Mouse (Mus musculus) testis, adult 2 months (tissue): ENCODE measurements around the gene Rorc. TPM values are rescaled to one million over a fixed set of nuclear protein-coding genes. Genes with fewer than 3 reads are reported as not detected.

Source experiments
- H3K27ac ChIP-seq: fragments of 200-500 bp; 2 replicates; pipeline ENCODE4 v1.5.1; 2012; ENCODE audit warnings: low read depth, low read length; ENCODE audit not compliant: control insufficient read depth, insufficient read depth
- H3K27me3 ChIP-seq: fragments of 200-500 bp; 2 replicates; pipeline ENCODE4 v1.6.1; 2012; ENCODE audit warnings: mild to moderate bottlenecking, low read length, moderate library complexity; ENCODE audit not compliant: control insufficient read depth, insufficient read depth
- H3K36me3 ChIP-seq: fragments of 200-500 bp; 2 replicates; pipeline ENCODE4 v1.6.1; 2012; ENCODE audit warnings: mild to moderate bottlenecking, low read length; ENCODE audit not compliant: control insufficient read depth, insufficient read depth
- H3K4me1 ChIP-seq: fragments of 200-500 bp; 2 replicates; pipeline ENCODE4 v1.6.1; 2012; ENCODE audit warnings: low read length; ENCODE audit not compliant: control insufficient read depth, insufficient read depth
- H3K4me3 ChIP-seq: fragments of 200-500 bp; 2 replicates; pipeline ENCODE4 v1.5.1; 2012; ENCODE audit warnings: low read depth, mild to moderate bottlenecking, low read length, moderate library complexity, mixed read lengths; ENCODE audit not compliant: control insufficient read depth
- CTCF ChIP-seq: fragments of 200-500 bp; IDR thresholded peaks from 2 replicates; pipeline ENCODE4 v1.5.1; 2012; ENCODE audit warnings: low read depth, mild to moderate bottlenecking, inconsistent platforms, low read length, moderate library complexity; ENCODE audit not compliant: control insufficient read depth, insufficient read depth, insufficient replicate concordance
- POLR2A ChIP-seq: fragments of 200-500 bp; IDR thresholded peaks from 2 replicates; pipeline ENCODE4 v1.6.1; 2012; ENCODE audit warnings: low read depth, mild to moderate bottlenecking, inconsistent platforms, low read length, moderate library complexity; ENCODE audit not compliant: control insufficient read depth
- polyA plus RNA-seq: library from polyadenylated mRNA; depleted of rRNA; stranded (reverse); fragments of >200 nt; gene quantifications from 2 replicates; pipeline ENCODE4 v1.2.3, GENCODE M21; 2012

The Rorc gene
- polyA plus RNA-seq, 1 experiment, result 1.3 TPM

- no peak for TF ChIP-seq CTCF
- TF ChIP-seq POLR2A, result no peak
- no peaks in the 10 kb centered on the region for H3K36me3 ChIP-seq
- H3K4me1 ChIP-seq, result peaks cover 14% of the 10 kb centered on the region
- no peak overlapping the region; the same call in 1 of the 2 replicates for H3K4me3 ChIP-seq
- no peaks in the 10 kb centered on the region for H3K27me3 ChIP-seq
- H3K27ac ChIP-seq, result no peak overlapping the region
Observed at GRCm38 (mm10) chr3:94377028-94377923, 4.7 kb downstream of the Rorc start.

- Histone ChIP-seq H3K27me3 (no peaks in the 10 kb centered on the region), H3K27ac (no peak overlapping the region), H3K4me1 (peaks cover 6% of the 10 kb centered on the region), H3K36me3 (no peaks in the 10 kb centered on the region), H3K4me3 (no peak overlapping the region)
- TF ChIP-seq POLR2A, result no peak
- TF ChIP-seq CTCF, result no peak
Observed at GRCm38 (mm10) chr3:94379831-94380510, 7.4 kb downstream of the Rorc start.

GRCm38 (mm10) chr3:94382308-94382707 is 9.7 kb downstream of the Rorc start:
- Histone ChIP-seq H3K4me3 (no peak overlapping the region), H3K36me3 (no peaks in the 10 kb centered on the region), H3K27me3 (no peaks in the 10 kb centered on the region), H3K27ac (no peak overlapping the region), H3K4me1 (peaks cover under 1% of the 10 kb centered on the region; the same call in 1 of the 2 replicates)
- TF ChIP-seq POLR2A (no peak), CTCF (no peak)

GRCm38 (mm10) chr3:94383476-94383875 is 10.9 kb downstream of the Rorc start:
- no peaks in the 10 kb centered on the region for H3K36me3 ChIP-seq
- H3K27me3 ChIP-seq, result no peaks in the 10 kb centered on the region
- no peak overlapping the region for H3K27ac ChIP-seq
- no peak for TF ChIP-seq POLR2A
- no peak for TF ChIP-seq CTCF
- H3K4me1 ChIP-seq, result no peaks in the 10 kb centered on the region
- H3K4me3 ChIP-seq, result no peak overlapping the region

- Histone ChIP-seq H3K36me3 (no peaks in the 10 kb centered on the region), H3K4me3 (no peak overlapping the region), H3K27me3 (no peaks in the 10 kb centered on the region), H3K4me1 (no peaks in the 10 kb centered on the region), H3K27ac (no peak overlapping the region)
- TF ChIP-seq CTCF, result no peak
- TF ChIP-seq POLR2A, result no peak
Observed at GRCm38 (mm10) chr3:94386671-94387070, 14.1 kb downstream of the Rorc start.

- H3K4me1 ChIP-seq, result no peaks in the 10 kb centered on the region
- no peaks in the 10 kb centered on the region for H3K27me3 ChIP-seq
- TF ChIP-seq CTCF (no peak), POLR2A (no peak)
- H3K27ac ChIP-seq, result no peak overlapping the region
- H3K36me3 ChIP-seq, result no peaks in the 10 kb centered on the region
- H3K4me3 ChIP-seq, result no peak overlapping the region
Observed at GRCm38 (mm10) chr3:94387391-94387790, 14.8 kb downstream of the Rorc start.

GRCm38 (mm10) chr3:94388047-94388446 is 15.5 kb downstream of the Rorc start:
- Histone ChIP-seq H3K4me1 (no peaks in the 10 kb centered on the region), H3K36me3 (no peaks in the 10 kb centered on the region), H3K27ac (no peak overlapping the region), H3K4me3 (no peak overlapping the region), H3K27me3 (no peaks in the 10 kb centered on the region)
- TF ChIP-seq POLR2A, result no peak
- TF ChIP-seq CTCF, result no peak
